Comparison of ENCODE assay signal across 24 mouse cellular contexts in genomic region chr4:127389645-127390044, GRCm38 (mm10). TPM values are rescaled to one million over a fixed set of nuclear protein-coding genes. Genes with fewer than 3 reads are reported as not detected.
DNase-seq lines count a peak whose midpoint lies in the region; ATAC-seq and TF ChIP-seq lines count a peak whose summit lies in the region.
"Had no signal": no experiment of that assay in that cellular context is flagged by ENCODE, and none has a peak within 500 bp of the region (broad histone marks: within the 10 kb centered on the region; RNA-seq: fewer than 3 reads in every experiment).

No protein-coding gene starts in this region.

- H3K4me1 ChIP-seq in forebrain, embryonic 13.5 days: peaks cover 9% of the 10 kb centered on the region; the same call in 1 of the 2 replicates
- no peaks in the 10 kb centered on the region for H3K4me1 ChIP-seq in forebrain, embryonic 11.5 days (replicated peaks; ENCODE audit: control insufficient read depth, insufficient read depth, low read length)
- H3K4me1 ChIP-seq: embryonic facial prominence, embryonic 13.5 days; liver, embryonic 12.5 days; lung, embryonic 15.5 days had no signal

- no peak overlapping the region for H3K9ac ChIP-seq in forebrain, embryonic 13.5 days
- H3K9ac ChIP-seq in forebrain, embryonic 11.5 days (ENCODE audit: low read length): no peak overlapping the region
- H3K9ac ChIP-seq: embryonic facial prominence, embryonic 13.5 days; liver, embryonic 12.5 days; lung, embryonic 15.5 days had no signal

- no peaks in the 10 kb centered on the region for H3K36me3 ChIP-seq in forebrain, embryonic 13.5 days (ENCODE audit: poor library complexity, severe bottlenecking)
- H3K36me3 ChIP-seq in forebrain, embryonic 11.5 days (ENCODE audit: control insufficient read depth, insufficient read depth, low read length): no peaks in the 10 kb centered on the region
- H3K36me3 ChIP-seq: embryonic facial prominence, embryonic 13.5 days; liver, embryonic 12.5 days; lung, embryonic 15.5 days had no signal

- H3K4me2 ChIP-seq in forebrain, embryonic 13.5 days: peak overlapping the region; percentile 34
- H3K4me2 ChIP-seq in forebrain, embryonic 11.5 days (ENCODE audit: low read depth, low read length, severe bottlenecking): no peak overlapping the region
- H3K4me2 ChIP-seq: embryonic facial prominence, embryonic 13.5 days; heart, embryonic 11.5 days; liver, embryonic 12.5 days; lung, embryonic 15.5 days; midbrain, embryonic 11.5 days had no signal

- H3K27ac ChIP-seq in forebrain, embryonic 13.5 days: no peak overlapping the region
- no peak overlapping the region for H3K27ac ChIP-seq in forebrain, embryonic 11.5 days (ENCODE audit: low read depth, low read length)
- H3K27ac ChIP-seq in layer of hippocampus, adult 2 months: no peak overlapping the region
- H3K27ac ChIP-seq: embryonic facial prominence, embryonic 13.5 days; kidney, postnatal 0 days; liver, embryonic 12.5 days; lung, embryonic 15.5 days; macrophage had no signal

- no peak for TF ChIP-seq CTCF in layer of hippocampus, adult 2 months (conservative IDR thresholded peaks at IDR 0.05)

- DNase-seq in forebrain, embryonic 11.5 days (ENCODE audit: low spot score): no peak
- peak; percentile 19 to 43 for DNase-seq in layer of hippocampus, adult 18-20 months (ENCODE audit: low spot score in 2 of 2)
- no peak for DNase-seq in layer of hippocampus, adult 2 months (ENCODE audit: low spot score in 2 of 2)
- peak; percentile 15 to 23 for DNase-seq in right cerebral cortex, postnatal 36 days (ENCODE audit: low spot score in 2 of 2)
- no peak for DNase-seq in right cerebral cortex, postnatal 14 days
- DNase-seq in heart, adult 9 months (ENCODE audit: low spot score in 2 of 2): no peak
- no peak for DNase-seq in spleen, postnatal 4 days (ENCODE audit: low spot score in 2 of 2)
- DNase-seq: adrenal gland, adult 2 months; cerebellum, adult 9-11 months; heart, postnatal 14 days; kidney, adult 11 months; left cerebral cortex, postnatal 4 days had no signal

- H3K27me3 ChIP-seq in forebrain, embryonic 13.5 days: no peaks in the 10 kb centered on the region
- H3K27me3 ChIP-seq in forebrain, embryonic 11.5 days (ENCODE audit: control insufficient read depth, insufficient read depth, low read length): no peaks in the 10 kb centered on the region
- H3K27me3 ChIP-seq: liver, embryonic 12.5 days had no signal

- H3K9me3 ChIP-seq in forebrain, embryonic 13.5 days (replicated peaks): 0 out of 2 replicates have a peak, but pooled peaks cover 4% of the 10 kb centered on the region
- H3K9me3 ChIP-seq in forebrain, embryonic 11.5 days (ENCODE audit: control insufficient read depth, low read length): no peaks in the 10 kb centered on the region
- H3K9me3 ChIP-seq: lung, embryonic 15.5 days had no signal

- 24% methylated on average over 13 of the region's 13 CpGs for WGBS in forebrain, embryonic 13.5 days
- 61% methylated on average over 13 of the region's 13 CpGs for WGBS in forebrain, embryonic 11.5 days

- no peak for ATAC-seq in forebrain, embryonic 13.5 days
- no peak for ATAC-seq in forebrain, embryonic 11.5 days (replicated peaks; ENCODE audit: low FRiP score)
- ATAC-seq: liver, embryonic 12.5 days had no signal

- no peak overlapping the region for H3K4me3 ChIP-seq in forebrain, embryonic 13.5 days
- H3K4me3 ChIP-seq in forebrain, embryonic 11.5 days (ENCODE audit: low read depth, low read length): no peak overlapping the region
- no peak overlapping the region for H3K4me3 ChIP-seq in layer of hippocampus, adult 2 months
- H3K4me3 ChIP-seq: embryonic facial prominence, embryonic 13.5 days; liver, embryonic 12.5 days; lung, embryonic 15.5 days had no signal

RNA-seq across cellular contexts. Expression of gene Gjb5, which starts 31.7 kb away (rescaled TPM):
- polyA plus RNA-seq in forebrain, embryonic 13.5 days (2015; fragmentation: Nextera tagmentation; extraction: Ambion mirVana): 0.10 TPM in 1 of 2 replicates, not detected in the other
- polyA plus RNA-seq in forebrain, embryonic 11.5 days (2014; fragmentation: Nextera tagmentation; extraction: Ambion mirVana): 0.21 and 0.45 TPM in 2 replicates
- not detected for total RNA-seq in layer of hippocampus, adult 18-20 months (2021)
- not detected for total RNA-seq in layer of hippocampus, adult 2 months (2021)
- total RNA-seq: layer of hippocampus, postnatal 36 days; MEL; monocyte, adult 5-6 weeks had no signal
- polyA plus RNA-seq: macrophage had no signal

RNA-seq across cellular contexts. Expression of gene Gjb4, which starts 35.8 kb away (rescaled TPM):
- polyA plus RNA-seq in forebrain, embryonic 13.5 days (2015; fragmentation: Nextera tagmentation; extraction: Ambion mirVana): not detected in 2 replicates
- not detected in 2 replicates for polyA plus RNA-seq in forebrain, embryonic 11.5 days (2014; fragmentation: Nextera tagmentation; extraction: Ambion mirVana)
- not detected for total RNA-seq in layer of hippocampus, adult 18-20 months (2021)
- not detected for total RNA-seq in layer of hippocampus, adult 2 months (2021)
- total RNA-seq: adrenal gland, adult 2 months; gastrocnemius, postnatal 4 days; heart, postnatal 14 days; left cerebral cortex, postnatal 4 days; MEL; monocyte, adult 5-6 weeks had no signal
- polyA plus RNA-seq: heart, embryonic 11.5 days; liver, embryonic 12.5 days; macrophage had no signal

RNA-seq across cellular contexts. Expression of gene Gjb3, which starts 59.0 kb away (rescaled TPM):
- polyA plus RNA-seq in forebrain, embryonic 13.5 days (2015; fragmentation: Nextera tagmentation; extraction: Ambion mirVana): 0.10 TPM in 1 of 2 replicates, not detected in the other
- 0.56 and 0.94 TPM in 2 replicates for polyA plus RNA-seq in forebrain, embryonic 11.5 days (2014; fragmentation: Nextera tagmentation; extraction: Ambion mirVana)
- under 1 TPM; 0.18 to 0.25 TPM for total RNA-seq in layer of hippocampus, adult 18-20 months (2021)
- total RNA-seq in layer of hippocampus, adult 2 months (2021): under 1 TPM; 0.37 to 0.38 TPM
- total RNA-seq: gastrocnemius, postnatal 4 days; MEL; monocyte, adult 5-6 weeks had no signal
- polyA plus RNA-seq: adrenal gland, adult 2 months; liver, embryonic 12.5 days; macrophage had no signal

Comparison
In these comparisons a context has a peak if more than half of its experiments do, and no peak if none do; other contexts are left out.
1. DNase-seq: peak in layer of hippocampus, adult 18-20 months (2 of 2) and right cerebral cortex, postnatal 36 days (2 of 2); none in forebrain, embryonic 11.5 days (single experiment), layer of hippocampus, adult 2 months (0 of 2), right cerebral cortex, postnatal 14 days (single experiment), heart, adult 9 months (0 of 2) and spleen, postnatal 4 days (0 of 2).